Mouse (Mus musculus) C2C12 (cell line): ENCODE results near the gene Dst.

Experiments
- CEBPB ChIP-seq: IDR thresholded peaks from one replicate; pipeline ENCODE4 v1.6.1; 2011; ENCODE audit warnings: low read depth, mild to moderate bottlenecking, control low read depth, moderate library complexity
- CTCF ChIP-seq: IDR thresholded peaks from one replicate; pipeline ENCODE4 v1.5.1; 2011; ENCODE audit not compliant: control insufficient read depth, insufficient read depth, insufficient read length
- FOSL1 ChIP-seq: IDR thresholded peaks from one replicate; pipeline ENCODE4 v1.8.0; 2011; ENCODE audit warnings: mild to moderate bottlenecking, low read length; ENCODE audit not compliant: poor library complexity, insufficient read depth, severe bottlenecking
- USF1 ChIP-seq: IDR thresholded peaks from one replicate; pipeline ENCODE4 v1.6.1; 2011; ENCODE audit warnings: low read depth, mild to moderate bottlenecking, control low read depth, moderate library complexity

- TF ChIP-seq CTCF (no peak), USF1 (no peak), FOSL1 (no peak), CEBPB (no peak)
These were observed 125.0 kb downstream of the Dst start for GRCm38 (mm10) chr1:34033052-34033451.
